Mouse (Mus musculus) ovary, adult 2 months (tissue): ENCODE results near the gene Fxyd7. TPM values are rescaled to one million over a fixed set of nuclear protein-coding genes. Genes with fewer than 3 reads are reported as not detected.

Experiments
- polyA plus RNA-seq: library from polyadenylated mRNA; depleted of rRNA; stranded (reverse); fragments of >200 nt; gene quantifications from 2 replicates; pipeline ENCODE4 v1.2.3, GENCODE M21; 2012; rRNA removed

Gene Fxyd7
- 10.8 and 13.2 TPM in 2 replicates for polyA plus RNA-seq

DNA sequence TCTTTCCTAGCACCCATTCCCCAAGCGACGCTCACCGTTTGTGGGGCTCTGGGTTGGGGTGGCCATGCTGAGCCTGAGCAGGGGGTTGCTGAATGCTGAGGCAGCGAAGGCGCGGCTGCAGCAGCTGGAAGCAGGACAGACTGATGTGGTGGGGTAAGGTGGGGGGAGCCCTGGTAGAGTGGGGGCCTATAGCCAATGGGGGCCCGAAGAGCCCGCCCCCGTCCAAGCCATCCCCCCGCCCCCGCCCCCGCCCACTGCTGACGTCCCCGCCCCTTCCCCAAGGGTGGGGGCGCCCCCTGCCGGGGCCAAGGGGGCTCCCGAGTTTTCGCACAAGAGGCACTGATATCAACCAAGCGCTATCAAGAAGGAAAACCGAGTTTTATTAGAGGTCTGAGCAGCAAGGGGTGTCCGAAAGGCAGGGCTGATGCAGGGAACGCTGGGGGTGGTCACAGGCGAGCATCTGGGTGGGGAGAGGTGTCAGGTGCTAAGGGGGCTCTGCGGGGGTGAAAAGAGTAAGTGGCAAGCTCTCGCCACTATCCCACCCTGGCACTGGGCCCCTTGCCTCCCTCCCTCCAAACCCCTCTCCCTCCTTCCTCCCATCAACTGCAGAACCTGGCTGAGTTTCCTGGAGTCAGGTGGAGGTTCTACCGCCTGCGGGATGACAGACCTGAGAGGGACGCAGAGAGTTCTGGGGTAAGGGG lies at the start of gene Fxyd7:
Gene Fxyd7 (minus strand): TSS at position 147 of the 701 bp plus-strand sequence.

DNA sequence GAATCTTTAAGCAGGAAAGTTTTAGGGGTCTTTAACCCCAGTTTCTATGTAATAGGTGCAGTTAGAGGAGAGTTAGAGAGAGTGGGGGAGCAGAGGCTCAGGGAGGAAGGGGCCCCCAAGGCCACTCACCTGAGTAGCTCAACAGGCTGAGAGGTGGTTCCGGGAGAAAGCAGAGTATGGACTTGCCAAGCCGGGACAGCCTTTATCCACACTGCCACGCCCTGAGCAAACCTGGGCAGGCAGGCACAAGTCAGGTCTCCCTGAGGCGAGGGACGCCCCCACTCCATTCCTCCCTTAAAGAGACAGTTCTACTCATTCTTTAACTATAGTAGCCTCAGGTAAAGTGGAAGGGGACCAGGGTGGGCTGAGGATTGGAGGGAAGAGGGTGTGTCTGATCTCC lies 25.2 kb upstream of the Fxyd7 start, which contains the start of gene Fxyd3:
Gene Fxyd3 (minus strand): TSS at position 213 of the 400 bp plus-strand sequence.

DNA sequence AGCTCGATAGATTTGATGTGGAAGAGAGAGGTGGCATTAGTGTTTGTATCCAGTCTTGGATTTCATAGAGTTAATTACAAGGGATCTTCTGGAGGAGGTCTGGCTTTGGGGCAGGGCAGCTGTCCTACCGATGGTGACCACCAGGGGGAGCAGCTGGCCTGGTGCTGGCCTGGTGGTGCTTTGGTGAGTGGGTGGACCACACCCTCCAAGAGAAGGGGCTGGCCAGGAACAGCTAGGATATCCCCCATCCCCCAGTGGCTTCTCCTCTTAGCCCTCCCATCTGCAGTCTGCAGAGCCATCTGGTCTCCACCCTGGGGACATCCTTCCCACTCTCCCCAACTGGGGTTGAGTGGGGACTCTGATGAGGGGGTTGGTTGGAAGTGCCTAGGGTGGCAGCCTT lies 7.8 kb upstream of the Fxyd7 start, which contains the start of gene Lgi4:
Gene Lgi4 (plus strand): TSS at position 235 of the 400 bp plus-strand sequence.

DNA sequence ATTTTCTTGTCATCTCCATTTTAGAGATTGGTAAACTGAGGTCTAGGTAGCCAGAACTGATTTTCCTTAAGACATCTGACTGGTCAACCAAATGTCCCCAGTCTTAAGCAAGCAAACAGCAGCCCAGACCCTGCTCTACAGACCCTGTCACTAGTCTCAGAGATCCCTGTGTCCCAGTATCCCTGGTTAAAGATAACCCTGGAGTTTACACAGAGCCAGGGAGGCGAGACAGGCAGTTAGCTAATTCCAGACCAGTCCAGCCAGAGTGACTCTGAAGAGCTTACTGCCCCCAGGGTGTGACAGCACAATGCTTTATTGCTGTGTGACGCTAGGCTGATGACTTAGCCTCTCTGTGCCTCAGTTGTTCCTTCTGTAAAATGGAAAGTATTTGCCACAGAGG lies 5.8 kb upstream of the Fxyd7 start, which contains the start of gene Fxyd1:
Gene Fxyd1 (minus strand): TSS at position 129 of the 400 bp plus-strand sequence.

DNA sequence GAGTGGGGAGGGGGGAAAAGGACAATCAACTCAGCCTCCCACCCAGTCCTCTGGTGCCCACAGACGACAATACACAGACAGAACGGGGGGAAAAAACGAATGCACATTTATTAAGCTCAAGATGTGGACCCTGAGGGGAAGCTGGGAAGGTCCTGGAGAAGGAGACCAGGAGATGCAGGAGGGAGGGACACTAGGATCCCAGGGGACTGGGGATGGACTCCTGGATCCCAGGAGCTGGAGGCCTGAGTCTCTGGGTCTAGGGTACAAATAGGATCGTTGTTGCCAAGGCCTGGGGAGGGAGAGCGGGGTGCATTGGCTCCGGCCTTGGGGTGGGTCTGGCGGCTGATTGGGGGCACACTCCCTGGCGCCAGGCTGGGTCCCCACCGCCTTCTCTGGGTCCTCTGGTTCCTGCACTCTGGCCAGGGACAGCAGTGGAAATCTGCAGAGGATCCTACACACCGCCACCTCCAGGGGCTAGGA lies 8.8 kb downstream of the Fxyd7 start, which contains the start of gene Fxyd5:
Gene Fxyd5 (minus strand): TSS at position 51 of the 480 bp plus-strand sequence.

Other genes with a start within 250 kb of the Fxyd7 start
- 5.7 and 6.9 TPM in 2 replicates for gene Ffar2, start 227.7 kb downstream of the Fxyd7 start, polyA plus RNA-seq
- gene Ffar3, start 195.3 kb downstream of the Fxyd7 start, polyA plus RNA-seq: not detected in 2 replicates
- gene Ffar1, start 189.9 kb downstream of the Fxyd7 start, polyA plus RNA-seq: 0.02 and 0.07 TPM in 2 replicates
- 1.4 and 1.6 TPM in 2 replicates for gene Cd22, start 171.1 kb downstream of the Fxyd7 start, polyA plus RNA-seq
- gene Mag, start 136.6 kb downstream of the Fxyd7 start, polyA plus RNA-seq: 0.99 and 1.1 TPM in 2 replicates
- gene Hamp2, start 126.8 kb downstream of the Fxyd7 start, polyA plus RNA-seq: 3.6 and 6.3 TPM in 2 replicates
- gene Hamp, start 107.4 kb downstream of the Fxyd7 start, polyA plus RNA-seq: 2.3 and 5.6 TPM in 2 replicates
- gene Usf2, start 94.7 kb downstream of the Fxyd7 start, polyA plus RNA-seq: 245 and 388 TPM in 2 replicates
- 139 and 178 TPM in 2 replicates for gene Lsr, start 78.0 kb downstream of the Fxyd7 start, polyA plus RNA-seq
- gene Fam187b, start 77.7 kb downstream of the Fxyd7 start, polyA plus RNA-seq: 3.3 and 3.7 TPM in 2 replicates
- 45.3 and 62.0 TPM in 2 replicates for gene Fxyd5, start 9.0 kb downstream of the Fxyd7 start, polyA plus RNA-seq
- 373 and 445 TPM in 2 replicates for gene Fxyd1, start 5.7 kb upstream of the Fxyd7 start, polyA plus RNA-seq
- 5.8 and 6.0 TPM in 2 replicates for gene Lgi4, start 7.9 kb upstream of the Fxyd7 start, polyA plus RNA-seq
- 28.6 and 41.3 TPM in 2 replicates for gene Fxyd3, start 25.2 kb upstream of the Fxyd7 start, polyA plus RNA-seq
- 17.8 and 20.1 TPM in 2 replicates for gene Hpn, start 63.8 kb upstream of the Fxyd7 start, polyA plus RNA-seq
- gene Scn1b, start 75.5 kb upstream of the Fxyd7 start, polyA plus RNA-seq: 41.7 and 53.9 TPM in 2 replicates
- 237 and 249 TPM in 2 replicates for gene Gramd1a, start 104.4 kb upstream of the Fxyd7 start, polyA plus RNA-seq
- gene Scgb2b2, start 239.0 kb upstream of the Fxyd7 start, polyA plus RNA-seq: not detected in 2 replicates
- gene Scgb1b2, start 240.4 kb upstream of the Fxyd7 start, polyA plus RNA-seq: not detected in 2 replicates